Mouse (Mus musculus): Measurements from ENCODE around the gene Rgl2. TPM values are rescaled to one million over a fixed set of nuclear protein-coding genes. Genes with fewer than 3 reads are reported as not detected.
A peak's percentile ranks its signal among the peaks of the same experiment; 100 is the strongest.
"Not testable (repeated sequence)": the region's sequence is repeated elsewhere in the genome, so short reads cannot be mapped to it uniquely, and the experiment has no call there.

The Rgl2 gene
- total RNA-seq, 2 experiments from 2014 or later = 68.9 to 76.4 TPM

DNA sequence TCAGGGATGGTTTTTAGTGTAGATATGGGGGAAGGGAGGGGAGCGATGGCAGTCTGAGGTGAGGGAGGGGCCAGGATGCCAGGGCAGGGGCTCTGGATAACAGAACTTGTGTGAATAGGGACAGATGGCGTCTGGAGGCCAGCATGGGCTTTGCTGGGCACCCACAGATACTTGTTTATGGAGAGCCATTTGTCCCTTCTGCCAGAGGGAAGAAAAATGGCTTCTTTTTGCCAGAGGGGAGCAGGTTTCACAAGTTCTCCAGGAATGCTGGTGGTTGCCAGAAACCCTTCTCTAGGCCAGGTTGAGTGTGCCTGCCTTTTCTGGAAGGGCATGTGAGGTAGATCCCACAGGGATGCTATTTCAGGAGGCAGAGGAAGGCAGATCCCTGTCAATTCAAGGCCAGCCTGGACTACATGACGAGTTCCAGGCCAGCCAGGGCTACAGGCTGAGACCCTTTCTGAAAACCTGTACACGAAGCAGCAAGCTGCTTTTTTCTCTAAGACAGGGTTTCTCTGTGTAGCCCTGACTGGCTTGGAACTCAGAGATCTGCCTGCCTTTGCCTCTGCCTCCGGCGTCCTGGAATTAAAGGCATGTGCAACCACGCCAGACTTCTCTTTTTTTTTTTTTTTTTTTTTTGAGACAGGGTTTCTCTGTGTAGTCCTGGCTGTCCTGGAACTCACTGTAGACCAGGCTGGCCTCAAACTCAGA, 28.9 kb upstream of the Rgl2 start:
- no peak overlapping the region for H3K4me3 ChIP-seq
- no peak for TF ChIP-seq CTCF (conservative IDR thresholded peaks at IDR 0.05)
- no peak for DNase-seq (ENCODE audit: low spot score in 2 of 2)
- no peak overlapping the region for H3K27ac ChIP-seq

DNA sequence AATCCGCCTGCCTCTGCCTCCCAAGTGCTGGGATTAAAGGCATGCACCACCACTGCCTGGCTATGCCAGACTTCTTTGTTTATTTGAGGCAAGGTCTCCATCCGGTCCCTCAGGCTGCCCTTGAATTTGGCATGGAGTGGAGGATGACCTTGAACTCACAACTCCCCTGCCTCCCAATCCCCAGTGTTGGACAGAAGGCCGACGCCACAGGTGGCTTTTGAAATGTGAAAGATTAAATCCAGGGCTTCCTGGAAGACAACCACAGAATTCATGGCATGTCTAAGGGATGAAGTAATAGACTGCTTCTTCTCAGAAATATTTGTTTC, 28.4 kb upstream of the Rgl2 start:
- no peak for DNase-seq (ENCODE audit: low spot score in 2 of 2)
- H3K4me3 ChIP-seq = no peak overlapping the region
- no peak overlapping the region for H3K27ac ChIP-seq
- no peak for TF ChIP-seq CTCF (conservative IDR thresholded peaks at IDR 0.05)

DNA sequence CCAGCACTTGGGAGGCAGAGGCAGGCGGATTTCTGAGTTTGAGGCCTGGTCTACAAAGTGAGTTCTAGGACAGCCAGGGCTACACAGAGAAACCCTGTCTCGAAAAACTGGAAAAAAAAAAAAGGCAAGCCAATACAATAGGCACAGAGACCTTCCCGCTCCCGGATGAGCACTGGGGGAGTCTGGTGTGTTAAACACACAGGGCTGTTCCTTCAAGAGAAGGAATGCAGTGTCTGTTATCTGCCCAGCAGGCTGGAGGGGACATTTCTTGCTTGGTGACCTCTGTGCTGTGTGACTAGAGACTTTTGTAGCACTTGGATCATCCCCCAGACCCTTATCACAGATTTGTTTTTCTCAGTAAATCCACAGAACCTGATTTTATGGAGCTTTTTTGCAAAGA, 27.7 kb upstream of the Rgl2 start:
- no peak overlapping the region for H3K27ac ChIP-seq
- no peak overlapping the region for H3K4me3 ChIP-seq
- no peak for DNase-seq (ENCODE audit: low spot score in 2 of 2)
- TF ChIP-seq CTCF (conservative IDR thresholded peaks at IDR 0.05) = no peak

DNA sequence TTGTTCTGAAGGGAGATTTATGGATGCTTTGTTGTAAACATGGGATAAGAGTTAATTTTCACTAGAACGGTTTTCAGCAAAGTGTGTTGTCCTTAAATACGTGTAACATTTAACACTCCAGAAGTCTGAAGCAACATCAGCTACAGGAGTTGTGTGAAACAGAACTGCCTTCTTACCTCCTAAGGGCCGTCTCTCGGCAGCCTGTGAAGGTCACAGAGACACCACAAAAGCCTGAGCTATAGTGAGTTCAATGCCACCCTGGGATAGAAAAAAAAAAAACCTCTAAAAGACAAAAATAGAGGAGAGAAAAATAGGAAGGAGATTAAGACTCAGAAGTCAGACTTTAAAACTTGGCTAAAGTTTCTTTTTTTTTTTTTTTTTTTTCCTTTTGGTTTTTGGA, 27.3 kb upstream of the Rgl2 start:
- no peak for DNase-seq (ENCODE audit: low spot score in 2 of 2)
- Histone ChIP-seq H3K27ac (no peak overlapping the region), H3K4me3 (no peak overlapping the region)
- no peak for TF ChIP-seq CTCF (conservative IDR thresholded peaks at IDR 0.05)

DNA sequence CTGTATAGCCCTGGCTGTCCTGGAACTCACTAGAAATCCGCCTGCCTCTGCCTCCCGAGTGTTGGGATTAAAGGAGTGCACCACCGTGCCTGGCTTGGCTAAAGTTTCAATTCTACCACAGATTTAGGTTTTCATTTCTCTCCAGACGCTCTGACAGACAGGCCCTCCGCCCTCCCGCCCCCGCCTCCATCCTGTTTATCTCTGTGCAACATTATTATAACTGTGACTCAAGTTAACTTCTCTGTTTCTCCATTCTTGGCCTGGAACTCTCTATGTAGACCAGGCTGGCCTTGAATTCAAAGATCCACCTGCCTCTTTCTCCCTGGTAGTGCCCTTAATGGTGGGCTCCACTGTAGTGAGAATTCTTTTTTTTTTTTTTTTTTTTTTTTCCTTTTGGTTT, 26.9 kb upstream of the Rgl2 start:
- no peak for TF ChIP-seq CTCF (conservative IDR thresholded peaks at IDR 0.05)
- DNase-seq (ENCODE audit: low spot score in 2 of 2) = no peak
- H3K27ac ChIP-seq = no peak overlapping the region
- H3K4me3 ChIP-seq = no peak overlapping the region

DNA sequence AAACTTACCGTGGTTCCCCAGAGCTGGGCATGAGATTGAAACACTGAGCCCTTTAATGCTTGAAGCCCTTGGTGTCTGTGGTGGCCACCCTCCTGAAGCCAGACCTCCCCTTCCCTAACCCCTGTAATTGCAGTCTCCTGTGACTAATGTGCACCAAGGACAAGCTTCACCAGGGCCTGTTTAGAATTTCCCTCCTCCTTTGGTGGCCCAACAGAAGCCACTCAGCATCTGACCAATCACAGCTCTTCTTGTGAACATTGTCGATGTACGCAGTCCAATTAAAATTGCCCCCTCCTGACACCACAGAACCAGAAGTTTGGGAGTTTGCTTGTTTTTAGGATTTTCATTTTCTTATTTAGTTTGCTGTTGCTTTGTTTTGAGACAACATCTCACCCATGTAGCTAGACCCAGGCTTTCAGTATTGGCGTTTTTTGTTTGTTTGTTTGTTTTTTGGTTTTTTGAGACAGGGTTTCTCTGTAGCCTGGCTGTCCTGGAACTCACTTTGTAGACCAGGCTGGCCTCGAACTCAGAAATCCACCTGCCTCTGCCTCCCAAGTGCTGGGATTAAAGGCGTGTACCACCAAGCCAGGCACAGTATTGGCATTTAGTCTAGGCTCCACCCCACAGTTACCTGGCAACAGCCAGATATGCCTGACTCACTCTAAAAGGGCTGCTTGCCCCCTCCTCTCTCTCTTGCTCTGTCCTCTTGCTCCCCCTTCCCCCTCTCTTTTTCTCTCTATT, 25.3 kb upstream of the Rgl2 start:
- not testable (repeated sequence) for H3K27ac ChIP-seq; DNase-seq (ENCODE audit: low spot score in 2 of 2); H3K4me3 ChIP-seq

DNA sequence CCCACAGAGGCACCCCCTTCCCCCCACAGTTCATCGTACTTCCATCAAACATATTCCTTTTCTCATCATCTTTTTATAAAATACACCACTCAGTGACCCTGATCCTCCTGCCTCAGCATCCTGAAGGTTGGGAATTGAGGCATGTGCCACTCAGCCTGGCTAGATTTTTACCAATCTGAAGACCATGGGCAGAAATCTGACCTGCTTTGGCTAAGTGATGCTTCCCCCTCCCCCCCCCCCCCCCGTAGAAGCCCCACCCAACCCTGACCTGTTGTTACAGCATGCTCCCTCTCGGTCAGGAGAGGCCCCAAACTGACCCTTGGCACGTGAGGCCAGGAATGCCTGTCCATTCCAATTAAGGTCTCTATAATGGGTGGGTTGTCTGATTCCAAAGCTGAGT, 24.5 kb upstream of the Rgl2 start, which contains the start of gene Platr17:
Gene Platr17, plus strand, starts transcription at position 301 of the 400 bp plus-strand sequence.
- not testable (repeated sequence) for H3K27ac ChIP-seq, H3K4me3 ChIP-seq

DNA sequence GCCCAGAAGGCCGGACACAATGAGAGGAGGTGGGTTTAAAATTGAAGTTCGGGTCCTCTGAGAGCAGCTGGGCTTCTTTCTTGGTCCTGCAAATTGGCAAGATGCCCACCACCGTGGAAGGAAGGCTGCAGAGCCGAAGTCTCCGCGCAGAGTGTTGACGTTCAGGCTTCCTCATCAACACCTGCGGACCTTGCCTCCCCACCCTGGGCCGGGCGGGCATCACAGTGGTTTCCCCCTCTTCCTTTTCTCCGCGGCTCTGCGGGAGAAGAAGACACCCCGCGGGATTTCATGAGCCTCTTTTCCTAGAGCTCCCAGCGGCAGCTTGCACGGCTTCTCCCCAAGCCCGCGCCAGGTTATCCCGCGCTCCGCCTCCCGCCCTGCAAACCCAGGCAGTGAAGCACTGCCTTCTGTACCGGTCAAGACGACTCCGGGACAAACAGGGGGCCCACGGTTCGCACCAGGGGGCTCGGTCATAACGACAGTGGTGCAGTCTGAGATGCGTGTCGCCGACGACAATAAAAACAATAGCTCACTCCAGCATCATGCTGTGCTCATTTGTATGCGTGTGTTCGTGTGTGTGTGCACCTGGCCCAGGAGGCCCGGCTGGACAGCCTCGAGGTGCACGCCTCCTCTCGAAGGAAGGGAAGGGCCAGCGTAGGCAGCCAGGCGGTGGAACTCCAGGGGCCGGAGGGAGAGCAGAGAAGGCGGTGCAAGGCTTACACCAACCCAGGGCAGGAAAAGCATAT, 20.8 kb upstream of the Rgl2 start:
- H3K27ac ChIP-seq = peak overlapping the region; percentile 92
- TF ChIP-seq CTCF (conservative IDR thresholded peaks at IDR 0.05) = no peak
- DNase-seq (ENCODE audit: low spot score in 2 of 2) = peak in 1 of 2 experiments; percentile 42
- H3K4me3 ChIP-seq = peak overlapping the region; percentile 76

More for the DNA sequence above, 24.5 kb upstream of the Rgl2 start, which contains the start of gene Platr17:
- DNase-seq (ENCODE audit: low spot score in 2 of 2) = not testable (repeated sequence)

DNA sequence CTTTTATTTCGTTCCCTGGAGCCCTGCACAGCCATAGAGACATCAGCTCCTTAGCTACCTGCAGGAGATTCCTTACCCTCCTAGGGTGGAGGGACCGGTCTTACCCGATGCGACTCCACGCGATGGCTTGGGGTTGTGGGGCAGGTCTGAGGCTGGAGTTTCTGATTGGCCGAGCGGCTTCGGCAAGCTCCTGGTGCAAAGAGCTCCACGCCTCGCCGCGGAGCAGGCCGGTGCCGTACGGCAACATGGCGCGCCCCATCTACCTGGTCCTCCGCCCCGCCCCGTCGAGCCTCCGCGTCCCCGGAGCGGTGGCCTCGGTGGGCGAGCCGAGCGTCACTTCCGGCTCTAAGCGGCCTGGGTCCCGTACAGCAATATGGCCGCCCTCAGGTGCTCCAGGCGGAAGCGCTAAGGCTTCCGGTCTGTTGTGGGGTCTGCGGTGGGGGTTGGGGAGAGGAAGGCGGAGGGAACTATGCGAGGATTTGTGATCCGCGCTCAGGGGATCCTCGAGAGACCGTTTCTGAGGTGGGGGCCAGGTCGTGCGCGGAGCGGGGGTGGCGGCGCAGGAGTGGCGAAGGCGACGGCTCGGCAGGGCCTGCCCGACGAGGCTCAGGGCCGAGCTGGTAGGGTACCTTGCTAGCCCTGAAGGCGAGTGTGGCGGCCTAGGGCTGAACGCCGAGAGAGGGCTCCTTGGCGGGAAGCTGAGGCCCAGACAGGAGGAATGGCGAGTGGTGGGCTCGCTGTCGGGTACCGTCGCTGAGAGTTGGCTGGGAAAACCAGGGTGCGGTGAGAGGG, 20.1 kb upstream of the Rgl2 start, which contains the start of gene Daxx:
Gene Daxx, plus strand, starts transcription at position 338 of the 792 bp plus-strand sequence.
- Histone ChIP-seq H3K4me3 (peak within 1 kb of the TSS; percentile 76), H3K27ac (peak within 1 kb of the TSS; percentile 92)
- DNase-seq (ENCODE audit: low spot score in 2 of 2) = peak; percentile 98 to 99
- TF ChIP-seq CTCF (conservative IDR thresholded peaks at IDR 0.05) = no peak

DNA sequence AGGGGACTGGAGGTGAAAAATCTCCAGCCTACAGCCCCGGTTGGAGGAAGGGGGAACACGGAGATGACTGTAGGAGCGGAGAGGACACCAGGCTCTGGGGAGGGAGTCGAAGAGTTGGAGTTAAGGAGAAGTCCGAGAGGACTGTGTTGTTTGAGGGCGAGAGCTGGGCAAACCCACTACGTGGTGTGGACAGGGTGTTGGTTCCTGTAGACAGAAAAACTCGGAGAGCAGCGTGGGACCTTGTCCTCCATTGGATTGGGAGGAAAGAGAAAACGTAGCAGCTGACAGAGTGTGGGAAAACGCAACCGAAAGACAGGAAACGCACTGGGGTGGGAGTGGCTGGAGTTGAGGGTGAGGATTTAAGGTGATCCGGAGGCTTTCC, 19.5 kb upstream of the Rgl2 start:
- H3K27ac ChIP-seq = peak overlapping the region; percentile 92
- peak overlapping the region; percentile 76 for H3K4me3 ChIP-seq
- no peak for DNase-seq (ENCODE audit: low spot score in 2 of 2)
- no peak for TF ChIP-seq CTCF (conservative IDR thresholded peaks at IDR 0.05)

DNA sequence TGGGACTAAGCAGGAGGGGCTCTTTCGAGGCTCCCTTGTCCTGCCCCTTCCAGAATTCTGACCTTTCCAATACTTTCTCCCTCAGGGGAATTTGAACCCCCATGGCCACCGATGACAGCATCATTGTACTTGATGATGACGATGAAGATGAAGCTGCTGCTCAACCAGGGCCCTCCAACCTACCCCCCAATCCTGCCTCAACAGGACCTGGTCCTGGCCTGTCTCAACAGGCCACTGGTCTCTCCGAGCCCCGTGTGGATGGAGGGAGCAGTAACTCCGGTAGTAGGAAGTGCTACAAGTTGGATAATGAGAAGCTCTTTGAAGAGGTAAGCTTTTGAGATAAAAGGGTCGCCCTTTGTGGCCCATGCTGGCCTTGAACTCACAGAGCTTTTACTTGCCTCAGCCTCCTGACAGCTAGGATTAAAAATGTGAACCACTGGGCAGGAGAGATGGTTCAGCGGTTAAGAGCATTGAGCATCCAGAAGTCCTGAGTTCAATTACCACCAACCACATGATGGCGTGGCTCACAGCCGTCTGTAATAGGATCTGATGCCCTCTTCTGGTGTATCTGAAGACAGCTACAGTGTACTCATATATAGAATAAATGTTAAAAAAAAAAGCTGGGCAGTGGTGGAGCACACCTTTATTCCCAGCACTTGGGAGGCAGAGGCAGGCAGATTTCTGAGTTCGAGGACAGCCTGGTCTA, 18.8 kb upstream of the Rgl2 start:
- Histone ChIP-seq H3K4me3 (peak overlapping the region; percentile 76), H3K27ac (peak overlapping the region; percentile 92; the same call in 1 of the 2 replicates)
- no peak for DNase-seq (ENCODE audit: low spot score in 2 of 2)
- peak; percentile 54 for TF ChIP-seq CTCF (conservative IDR thresholded peaks at IDR 0.05)
